Mouse (Mus musculus): ENCODE measurements at regions not wholly inside any gene's neighbourhood (a gene's known extent, or its start where the extent isn't known, plus 50 kb on each side); places are given as distances from the start of the nearest gene placed in this dataset.

DNA sequence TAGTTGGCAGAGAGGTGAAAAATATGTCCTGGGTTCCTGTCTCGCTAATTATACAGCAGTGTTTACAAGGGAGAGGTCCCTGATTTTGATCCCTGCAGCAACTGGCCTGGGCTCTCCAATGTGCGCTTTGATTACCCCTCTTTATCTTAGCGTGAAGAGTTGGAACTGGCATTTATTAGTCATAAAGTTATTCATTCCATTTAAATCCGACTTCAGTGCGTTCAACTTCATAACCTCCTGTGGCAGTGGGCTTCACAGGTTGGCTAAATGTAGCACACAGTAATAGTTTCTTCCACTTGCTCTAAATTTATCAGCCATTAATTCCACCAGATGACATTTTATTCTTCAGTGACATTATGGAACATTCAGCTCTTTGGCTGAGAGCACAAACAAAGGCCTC is 113.0 kb upstream of the Hmgn3 start:
- Histone ChIP-seq H3K9me3 (replicated peaks) (no peaks in the 10 kb centered on the region), H3K27me3 (no peaks in the 10 kb centered on the region), H3K4me2 (no peak overlapping the region), H3K36me3 (ENCODE audit: poor library complexity, severe bottlenecking) (no peaks in the 10 kb centered on the region), H3K27ac (no peak overlapping the region), H3K4me1 (no peaks in the 10 kb centered on the region), H3K9ac (no peak overlapping the region), H3K4me3 (no peak overlapping the region)
- 79% methylated on average over 5 of the region's 5 CpGs for WGBS
- no peak for ATAC-seq

DNA sequence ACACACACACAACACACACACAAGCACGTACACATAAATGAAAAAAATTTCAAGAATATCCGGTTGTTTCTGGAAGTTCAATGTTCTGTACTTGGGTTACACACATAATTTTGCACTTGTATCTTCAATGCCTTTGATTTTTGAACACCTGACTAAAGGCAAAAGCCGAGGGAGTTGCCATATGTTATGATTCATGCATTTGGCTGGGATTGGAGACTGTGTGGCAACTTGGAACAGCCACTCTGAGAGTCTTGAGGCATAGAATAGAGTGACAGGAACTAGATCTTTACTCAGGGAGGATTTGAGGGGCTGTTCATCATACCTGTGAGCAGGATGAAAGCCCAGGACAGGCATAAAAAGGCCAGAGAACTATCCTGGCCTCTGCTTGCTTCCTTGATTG is 112.5 kb upstream of the Hmgn3 start:
- no peak overlapping the region for H3K4me2 ChIP-seq
- no peaks in the 10 kb centered on the region for H3K9me3 ChIP-seq (replicated peaks)
- no peak overlapping the region for H3K9ac ChIP-seq
- H3K4me1 ChIP-seq = no peaks in the 10 kb centered on the region
- no peak overlapping the region for H3K4me3 ChIP-seq
- no peak overlapping the region for H3K27ac ChIP-seq
- ATAC-seq = no peak
- H3K36me3 ChIP-seq (ENCODE audit: poor library complexity, severe bottlenecking) = no peaks in the 10 kb centered on the region
- no peaks in the 10 kb centered on the region for H3K27me3 ChIP-seq
- WGBS = 89% methylated on average over 3 of the region's 3 CpGs

DNA sequence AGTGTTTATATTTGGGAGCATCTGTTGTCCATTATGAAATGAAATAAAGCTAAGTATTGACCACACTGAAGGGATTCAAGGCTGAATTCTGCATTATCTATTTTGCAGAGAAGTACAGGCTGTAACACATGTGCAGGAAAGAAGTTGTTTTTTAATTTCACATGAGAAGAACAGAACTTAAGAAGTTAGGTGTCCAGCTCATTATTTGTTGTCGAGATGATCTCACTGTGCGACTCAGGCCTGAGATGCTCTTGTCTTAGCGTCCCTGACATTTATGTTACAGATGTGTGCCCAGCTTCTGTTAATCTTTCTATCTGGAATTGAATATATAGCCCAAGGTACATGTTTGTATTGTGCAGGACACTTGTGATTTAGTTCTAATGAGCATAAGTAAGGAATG is 112.0 kb upstream of the Hmgn3 start:
- H3K9ac ChIP-seq = no peak overlapping the region
- no peak overlapping the region for H3K4me2 ChIP-seq
- no peaks in the 10 kb centered on the region for H3K27me3 ChIP-seq
- no peak overlapping the region for H3K4me3 ChIP-seq
- H3K9me3 ChIP-seq (replicated peaks) = no peaks in the 10 kb centered on the region
- H3K27ac ChIP-seq = no peak overlapping the region
- no peaks in the 10 kb centered on the region for H3K36me3 ChIP-seq (ENCODE audit: poor library complexity, severe bottlenecking)
- ATAC-seq = no peak
- whole genome bisulfite sequencing = 94% methylated on average over 3 of the region's 3 CpGs
- no peaks in the 10 kb centered on the region for H3K4me1 ChIP-seq

DNA sequence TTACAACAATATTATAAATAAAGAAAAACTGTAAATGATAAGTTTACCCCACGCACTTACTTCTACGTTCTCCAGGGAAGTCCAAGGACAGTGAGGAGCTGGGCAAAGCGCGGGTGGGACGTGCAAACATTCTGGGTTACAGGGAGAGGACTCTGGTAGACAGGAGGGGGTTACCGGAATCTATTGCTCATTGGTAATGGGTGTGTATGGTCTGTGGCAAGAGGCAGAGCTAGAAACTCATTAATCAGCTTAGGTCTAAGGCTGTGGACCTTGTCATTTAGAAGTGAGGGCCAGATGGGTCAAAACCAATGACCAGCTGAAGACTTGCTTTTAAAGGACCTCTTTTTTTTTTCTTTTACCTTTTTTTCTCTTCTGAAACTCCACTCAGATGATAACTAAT is 107.9 kb upstream of the Hmgn3 start:
- no peak for ATAC-seq
- no peaks in the 10 kb centered on the region for H3K27me3 ChIP-seq
- 93% methylated on average over 6 of the region's 6 CpGs for WGBS
- H3K4me1 ChIP-seq = no peaks in the 10 kb centered on the region
- H3K9ac ChIP-seq = no peak overlapping the region
- H3K36me3 ChIP-seq (ENCODE audit: poor library complexity, severe bottlenecking) = no peaks in the 10 kb centered on the region
- H3K9me3 ChIP-seq (replicated peaks) = no peaks in the 10 kb centered on the region
- H3K4me3 ChIP-seq = no peak overlapping the region
- no peak overlapping the region for H3K27ac ChIP-seq
- H3K4me2 ChIP-seq = no peak overlapping the region

DNA sequence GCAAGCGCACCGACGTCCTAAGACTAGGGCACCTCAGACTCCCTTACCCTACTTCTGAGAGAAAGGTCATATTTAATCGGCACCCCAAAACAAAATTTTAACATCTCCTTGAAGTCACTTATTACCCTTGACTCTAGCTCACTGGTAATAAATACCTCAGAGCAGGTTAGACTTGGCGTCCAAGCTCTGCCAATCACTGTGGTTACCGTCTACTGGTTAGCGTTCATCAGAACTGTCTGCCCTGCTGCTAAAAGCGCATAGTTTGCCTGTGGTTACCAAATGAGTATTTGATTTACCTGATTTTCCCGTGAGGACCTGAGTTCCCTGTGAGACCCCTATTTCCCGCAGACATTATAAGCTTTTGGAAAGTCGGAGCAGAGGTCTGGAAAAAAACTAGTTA is 107.3 kb upstream of the Hmgn3 start:
- Histone ChIP-seq H3K4me1 (no peaks in the 10 kb centered on the region), H3K9ac (no peak overlapping the region), H3K27me3 (no peaks in the 10 kb centered on the region), H3K9me3 (replicated peaks) (no peaks in the 10 kb centered on the region), H3K4me3 (no peak overlapping the region), H3K27ac (no peak overlapping the region), H3K36me3 (ENCODE audit: poor library complexity, severe bottlenecking) (no peaks in the 10 kb centered on the region), H3K4me2 (no peak overlapping the region)
- WGBS = 92% methylated on average over 11 of the region's 11 CpGs
- ATAC-seq = no peak

DNA sequence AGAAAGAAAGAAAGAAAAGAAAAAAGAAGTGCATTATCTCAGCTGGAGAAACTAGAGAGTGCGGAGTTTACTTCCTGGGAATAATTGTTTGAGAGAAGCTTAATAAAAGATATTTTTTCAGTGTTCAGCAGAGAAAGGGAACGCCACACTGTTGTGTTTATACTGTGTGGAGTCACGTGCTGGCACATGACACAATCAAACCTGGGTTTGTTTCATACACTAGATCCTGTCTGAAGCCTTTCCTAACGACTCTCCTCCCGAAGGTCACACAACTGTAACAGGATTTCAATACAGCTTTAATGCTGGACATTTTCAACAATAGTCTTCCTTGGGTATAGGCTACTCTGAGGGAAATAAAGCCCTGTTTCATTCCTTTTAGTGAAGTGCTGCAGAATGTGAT is 105.3 kb upstream of the Hmgn3 start:
- no peak for ATAC-seq
- Histone ChIP-seq H3K4me2 (no peak overlapping the region), H3K36me3 (ENCODE audit: poor library complexity, severe bottlenecking) (no peaks in the 10 kb centered on the region), H3K9me3 (replicated peaks) (no peaks in the 10 kb centered on the region), H3K4me3 (no peak overlapping the region), H3K27ac (no peak overlapping the region), H3K4me1 (no peaks in the 10 kb centered on the region), H3K9ac (no peak overlapping the region), H3K27me3 (no peaks in the 10 kb centered on the region)
- WGBS = 33% methylated on average over 5 of the region's 5 CpGs

DNA sequence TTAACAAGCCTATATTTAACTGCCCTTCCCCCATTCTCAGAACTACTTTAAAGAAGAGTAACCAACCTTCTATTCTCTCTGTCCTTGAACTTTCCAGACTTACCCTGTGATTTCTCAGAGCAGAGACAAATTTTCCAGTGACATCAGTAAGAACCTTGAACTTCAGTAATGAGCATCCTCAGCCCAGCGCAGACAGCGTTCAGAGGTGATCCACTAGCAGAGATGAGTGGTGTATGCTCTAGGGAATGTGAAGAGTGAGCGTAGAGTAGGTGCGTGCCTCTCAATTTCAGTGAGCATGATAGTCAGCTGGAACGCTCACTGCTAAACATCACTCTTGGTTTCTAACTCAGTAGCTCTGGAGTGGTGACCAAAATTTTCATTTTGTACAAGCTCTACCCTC is 103.4 kb upstream of the Hmgn3 start:
- H3K4me3 ChIP-seq = no peak overlapping the region
- no peaks in the 10 kb centered on the region for H3K4me1 ChIP-seq
- no peaks in the 10 kb centered on the region for H3K36me3 ChIP-seq (ENCODE audit: poor library complexity, severe bottlenecking)
- H3K27ac ChIP-seq = no peak overlapping the region
- no peak for ATAC-seq
- H3K27me3 ChIP-seq = no peaks in the 10 kb centered on the region
- no peak overlapping the region for H3K9ac ChIP-seq
- 96% methylated on average over 5 of the region's 5 CpGs for WGBS
- no peak overlapping the region for H3K4me2 ChIP-seq
- no peaks in the 10 kb centered on the region for H3K9me3 ChIP-seq (replicated peaks)

DNA sequence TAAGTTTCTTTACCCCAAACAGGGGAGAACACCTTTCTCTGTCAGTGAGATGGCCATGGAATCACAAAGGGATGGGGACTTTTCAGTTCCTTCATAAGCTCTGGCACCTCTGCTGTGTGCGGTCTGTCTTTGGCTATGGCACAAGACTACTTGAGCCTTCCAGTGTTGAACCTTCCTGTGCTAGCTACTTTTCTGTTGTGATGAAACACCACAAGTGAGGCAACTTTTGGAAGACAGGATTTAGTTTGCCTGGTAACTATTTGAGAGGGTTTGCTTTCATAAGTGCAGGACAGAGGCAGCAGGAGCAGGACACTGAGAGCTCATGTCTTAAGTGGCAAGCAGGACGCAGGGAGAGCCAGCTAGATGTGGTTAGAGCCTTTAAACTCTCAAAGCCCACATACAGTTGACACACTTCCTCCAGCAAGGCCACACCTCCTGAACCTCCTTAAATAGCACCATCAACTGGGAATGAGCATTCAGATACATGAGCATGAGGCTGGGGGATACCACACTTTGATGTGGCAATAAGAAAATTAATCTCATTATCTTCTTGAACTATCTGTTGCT is 101.8 kb upstream of the Hmgn3 start:
- no peaks in the 10 kb centered on the region for H3K36me3 ChIP-seq (ENCODE audit: poor library complexity, severe bottlenecking)
- H3K9ac ChIP-seq = no peak overlapping the region
- H3K9me3 ChIP-seq (replicated peaks) = no peaks in the 10 kb centered on the region
- H3K4me1 ChIP-seq = no peaks in the 10 kb centered on the region
- no peaks in the 10 kb centered on the region for H3K27me3 ChIP-seq
- H3K4me2 ChIP-seq = no peak overlapping the region
- no peak overlapping the region for H3K4me3 ChIP-seq
- no peak for ATAC-seq
- no peak overlapping the region for H3K27ac ChIP-seq
- 89% methylated on average over 2 of the region's 2 CpGs for WGBS

DNA sequence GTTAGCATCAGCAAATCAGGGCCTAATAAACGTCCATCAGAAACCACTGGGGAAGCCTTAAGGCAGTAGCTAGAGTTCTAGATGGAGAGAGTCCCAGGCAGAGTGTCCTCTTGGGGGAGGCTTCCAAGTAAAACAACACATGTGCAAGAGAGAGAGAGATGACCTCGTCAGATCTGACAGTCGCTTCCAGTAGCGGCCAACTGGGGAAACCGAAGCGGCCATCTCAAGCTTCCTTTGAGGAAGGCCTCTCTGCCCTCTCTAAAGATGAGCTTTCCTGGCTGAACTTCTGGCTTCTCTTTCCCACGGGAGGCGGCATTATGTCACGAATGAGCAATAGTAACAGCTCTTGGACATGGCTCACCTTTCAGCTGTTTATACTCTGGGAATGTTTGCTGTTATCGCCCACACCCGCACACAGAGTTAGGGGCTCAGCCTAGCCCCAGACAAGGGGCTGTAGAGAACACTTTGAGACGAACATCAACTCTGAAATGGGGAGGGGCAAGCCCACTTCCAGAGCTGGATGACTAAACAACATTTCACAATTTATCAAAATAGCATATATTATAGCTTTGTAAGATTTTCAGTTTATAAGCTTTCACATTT is 100.7 kb upstream of the Hmgn3 start:
- H3K4me3 ChIP-seq = no peak overlapping the region
- no peaks in the 10 kb centered on the region for H3K9me3 ChIP-seq (replicated peaks)
- WGBS = 81% methylated on average over 12 of the region's 12 CpGs
- H3K4me1 ChIP-seq = no peaks in the 10 kb centered on the region
- ATAC-seq = no peak
- no peaks in the 10 kb centered on the region for H3K27me3 ChIP-seq
- no peak overlapping the region for H3K4me2 ChIP-seq
- H3K9ac ChIP-seq = no peak overlapping the region
- H3K36me3 ChIP-seq (ENCODE audit: poor library complexity, severe bottlenecking) = no peaks in the 10 kb centered on the region
- no peak overlapping the region for H3K27ac ChIP-seq

DNA sequence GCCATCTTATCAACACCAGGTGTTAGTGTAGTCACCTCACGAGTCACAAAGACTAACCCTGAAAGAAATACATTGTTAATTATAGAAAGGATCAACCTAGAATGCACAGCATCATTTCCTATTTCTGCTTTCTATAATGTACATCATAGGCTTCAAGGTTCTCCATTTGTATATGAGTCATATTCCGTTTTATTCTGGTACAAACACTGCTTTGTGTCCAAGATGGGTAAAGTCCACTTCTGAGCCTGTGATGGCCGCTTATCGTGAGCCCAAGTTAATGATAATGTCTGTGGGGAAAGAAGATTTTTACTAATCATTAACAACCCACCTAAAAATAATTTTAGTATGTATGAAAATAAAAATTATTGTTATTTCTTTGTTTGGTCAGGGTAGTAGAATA is 94.6 kb upstream of the Hmgn3 start:
- H3K27me3 ChIP-seq = no peaks in the 10 kb centered on the region
- H3K36me3 ChIP-seq (ENCODE audit: poor library complexity, severe bottlenecking) = no peaks in the 10 kb centered on the region
- no peaks in the 10 kb centered on the region for H3K4me1 ChIP-seq
- no peak overlapping the region for H3K4me3 ChIP-seq
- ATAC-seq = no peak
- no peak overlapping the region for H3K9ac ChIP-seq
- no peak overlapping the region for H3K4me2 ChIP-seq
- no peak overlapping the region for H3K27ac ChIP-seq
- 91% methylated on average over 4 of the region's 4 CpGs for WGBS
- H3K9me3 ChIP-seq (replicated peaks) = no peaks in the 10 kb centered on the region

DNA sequence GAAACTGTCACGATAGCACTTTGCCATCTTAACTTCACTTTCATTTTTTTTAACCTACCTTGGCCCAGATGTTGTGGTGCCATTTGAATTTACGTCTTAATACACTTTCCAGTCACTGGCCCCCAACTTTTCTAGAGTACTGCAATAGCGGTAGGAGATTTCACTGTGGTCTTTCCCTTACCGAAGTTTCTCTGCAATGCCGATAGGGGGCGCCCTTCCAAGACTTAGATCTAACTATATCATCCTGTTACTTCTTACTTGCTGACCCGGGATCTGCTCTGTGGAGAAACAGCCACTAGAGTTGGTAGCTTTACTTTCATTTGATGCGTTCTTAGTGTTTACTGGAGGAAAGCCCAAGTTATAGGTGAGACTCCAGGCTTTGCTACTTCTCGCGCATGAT is 92.6 kb upstream of the Hmgn3 start:
- Histone ChIP-seq H3K4me3 (no peak overlapping the region), H3K4me1 (no peaks in the 10 kb centered on the region), H3K27me3 (no peaks in the 10 kb centered on the region), H3K27ac (no peak overlapping the region), H3K36me3 (ENCODE audit: poor library complexity, severe bottlenecking) (no peaks in the 10 kb centered on the region), H3K9ac (no peak overlapping the region), H3K4me2 (no peak overlapping the region), H3K9me3 (replicated peaks) (no peaks in the 10 kb centered on the region)
- WGBS = 83% methylated on average over 10 of the region's 10 CpGs
- no peak for ATAC-seq

DNA sequence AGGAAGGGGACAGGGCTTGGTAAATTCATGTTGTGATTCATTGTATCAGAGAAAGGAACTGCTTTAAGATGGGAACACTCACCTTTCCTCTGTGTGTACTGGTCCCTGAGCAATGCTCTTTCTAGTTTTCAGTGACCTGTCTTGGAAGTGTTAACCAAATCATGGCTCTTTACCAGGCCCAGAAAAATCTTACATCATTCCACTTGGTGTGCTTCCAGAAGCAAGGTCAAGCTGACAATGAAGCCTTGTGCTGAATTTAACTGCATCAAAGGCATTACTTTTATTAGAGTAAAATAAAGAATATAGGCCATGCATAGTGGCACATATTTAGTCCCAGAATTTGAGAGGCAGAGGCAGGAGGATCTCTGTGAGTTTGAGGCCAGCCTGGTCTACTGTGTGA is 75.4 kb upstream of the Hmgn3 start:
- no peaks in the 10 kb centered on the region for H3K27me3 ChIP-seq
- no peak for ATAC-seq

DNA sequence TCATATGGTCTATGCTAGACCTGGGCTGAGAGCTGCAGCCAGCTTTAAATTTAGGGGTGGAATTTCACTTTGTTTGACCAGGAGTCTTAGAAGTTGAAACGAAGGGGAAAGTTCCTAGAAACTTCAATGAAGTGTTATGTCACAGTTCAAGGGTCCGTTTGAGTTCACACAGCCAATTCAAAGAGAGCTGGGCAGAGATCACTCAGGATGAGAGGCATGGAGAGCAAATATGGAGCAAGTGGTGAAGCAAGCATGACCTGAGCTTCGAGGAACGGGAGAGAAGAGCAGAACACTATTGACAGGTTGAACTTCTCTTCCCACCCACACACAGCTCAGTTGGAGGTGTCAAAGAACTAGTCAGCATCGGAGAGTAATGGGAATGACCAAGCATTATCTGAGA is 56.1 kb upstream of the Hmgn3 start:
- no peak for ATAC-seq
- Histone ChIP-seq H3K27ac (no peak overlapping the region), H3K4me2 (no peak overlapping the region), H3K9ac (no peak overlapping the region), H3K36me3 (ENCODE audit: poor library complexity, severe bottlenecking) (no peaks in the 10 kb centered on the region), H3K4me3 (no peak overlapping the region), H3K27me3 (no peaks in the 10 kb centered on the region), H3K9me3 (replicated peaks) (no peaks in the 10 kb centered on the region), H3K4me1 (no peaks in the 10 kb centered on the region)
- 86% methylated on average over 5 of the region's 5 CpGs for WGBS

More for the DNA sequence above, 75.4 kb upstream of the Hmgn3 start:
- Histone ChIP-seq H3K9ac (no peak overlapping the region), H3K9me3 (replicated peaks) (no peaks in the 10 kb centered on the region), H3K27ac (no peak overlapping the region), H3K4me2 (no peak overlapping the region), H3K4me1 (no peaks in the 10 kb centered on the region), H3K36me3 (ENCODE audit: poor library complexity, severe bottlenecking) (no peaks in the 10 kb centered on the region), H3K4me3 (no peak overlapping the region)

Measured in forebrain, embryonic 13.5 days (tissue).